Mouse (Mus musculus) liver (tissue): ENCODE measurements around the gene Atp10a.

Experiments used
- DNase-seq: peaks from one replicate; pipeline ENCODE4 v3.0.0-alpha.2; 2020; ENCODE audit warnings: mixed read lengths

Gene Atp10a

DNA sequence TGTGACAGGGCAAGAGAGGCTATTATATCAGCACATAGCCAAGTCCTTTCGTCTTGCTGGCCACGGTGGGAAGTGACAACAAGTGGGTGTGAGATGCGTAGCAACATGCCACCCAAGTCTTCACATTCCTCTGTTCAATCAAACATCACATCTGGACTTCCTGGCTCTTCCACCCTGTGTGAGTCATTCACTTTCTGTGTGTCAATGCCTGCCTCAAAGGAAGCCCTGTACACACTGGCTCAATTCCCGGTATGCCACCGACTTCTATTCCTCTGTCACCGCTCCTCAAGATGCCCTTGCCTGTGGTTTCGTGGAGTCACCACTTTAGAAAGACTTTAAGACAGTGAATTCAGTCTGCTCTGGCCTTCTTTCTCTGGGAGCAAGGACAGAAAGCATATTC, 144.9 kb downstream of the Atp10a start:
- DNase-seq = no peak

DNA sequence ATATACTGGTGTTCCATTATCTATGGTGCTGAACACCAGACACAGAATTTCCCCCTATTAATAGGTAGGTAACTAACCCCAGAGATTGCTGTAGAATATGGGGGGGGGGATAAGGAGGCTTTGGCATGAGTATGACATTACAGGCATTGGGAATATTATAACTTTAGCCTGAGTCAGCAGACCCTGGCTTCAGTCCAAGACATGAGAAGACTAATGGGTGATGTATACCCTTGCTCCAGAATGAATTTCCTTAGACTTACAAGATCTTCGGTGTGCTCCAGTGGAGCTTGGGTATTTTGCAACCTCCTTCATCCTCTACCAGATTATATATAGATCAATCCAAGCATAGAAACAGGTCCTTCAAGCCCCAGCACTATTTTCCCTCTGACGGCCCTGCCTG, 145.8 kb downstream of the Atp10a start:
- no peak for DNase-seq

DNA sequence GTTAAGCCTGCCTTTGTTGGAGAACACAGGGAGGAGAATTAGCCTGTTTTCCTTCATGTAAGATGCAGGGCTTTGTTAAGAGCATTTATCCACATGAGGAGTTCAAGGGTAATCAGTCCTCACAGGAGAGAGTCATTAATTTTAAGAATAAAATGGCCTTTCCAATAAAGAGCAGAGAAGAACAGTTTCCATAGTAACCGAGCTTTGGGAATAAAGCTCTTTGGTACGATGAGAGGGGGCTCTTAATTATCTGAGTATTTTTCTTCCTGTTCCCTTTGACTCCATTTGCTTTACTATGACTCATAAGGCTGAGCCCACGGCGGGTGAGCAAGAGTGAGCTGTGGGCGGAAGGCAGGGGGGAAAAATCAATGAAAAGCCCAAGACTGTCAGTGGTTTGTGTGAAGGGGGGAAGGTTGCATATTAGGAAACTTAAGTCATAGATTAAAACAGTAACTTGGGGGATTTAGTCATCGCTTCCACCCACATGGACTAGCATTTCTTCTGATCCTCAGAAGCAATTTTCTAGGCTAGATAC, 166.2 kb downstream of the Atp10a start:
- DNase-seq = no peak

DNA sequence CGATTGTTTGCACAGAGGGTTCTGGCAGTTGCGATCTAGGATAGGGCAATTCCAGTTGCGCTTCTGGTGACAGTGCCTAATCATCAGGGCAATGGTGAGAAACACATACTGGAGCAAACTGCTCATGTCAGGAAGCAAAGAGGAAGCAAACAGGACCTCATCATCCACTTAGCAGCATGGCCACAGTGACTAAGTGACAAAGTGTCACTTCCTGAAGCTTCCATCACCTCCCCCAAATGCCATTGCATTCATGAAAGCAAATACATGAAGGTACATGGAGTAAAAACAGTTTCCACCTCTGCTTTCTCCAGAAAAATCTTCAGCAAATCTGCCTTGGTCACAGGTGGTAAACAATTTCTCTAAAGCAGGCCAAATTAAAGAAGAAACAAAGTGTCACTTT, 168.7 kb downstream of the Atp10a start:
- DNase-seq = no peak

DNA sequence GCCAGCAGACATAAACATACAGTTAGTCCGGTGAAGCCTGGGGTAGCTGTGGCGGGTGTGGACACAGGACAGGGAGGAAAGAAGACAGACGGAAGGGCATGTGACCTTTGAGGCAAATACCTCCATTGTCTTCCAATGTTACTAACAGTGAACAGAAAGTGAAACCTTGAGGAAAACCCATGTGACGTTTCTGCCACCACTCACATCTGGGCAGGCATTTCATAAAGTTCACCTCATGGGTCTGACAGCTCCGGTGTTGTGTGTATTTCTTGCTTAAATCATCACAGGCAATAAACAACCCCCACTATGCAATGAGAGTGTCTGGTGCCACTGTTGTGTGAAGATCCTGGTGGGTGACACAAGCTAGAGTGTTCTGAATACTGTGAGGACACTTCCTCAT, 173.1 kb downstream of the Atp10a start:
- no peak for DNase-seq

DNA sequence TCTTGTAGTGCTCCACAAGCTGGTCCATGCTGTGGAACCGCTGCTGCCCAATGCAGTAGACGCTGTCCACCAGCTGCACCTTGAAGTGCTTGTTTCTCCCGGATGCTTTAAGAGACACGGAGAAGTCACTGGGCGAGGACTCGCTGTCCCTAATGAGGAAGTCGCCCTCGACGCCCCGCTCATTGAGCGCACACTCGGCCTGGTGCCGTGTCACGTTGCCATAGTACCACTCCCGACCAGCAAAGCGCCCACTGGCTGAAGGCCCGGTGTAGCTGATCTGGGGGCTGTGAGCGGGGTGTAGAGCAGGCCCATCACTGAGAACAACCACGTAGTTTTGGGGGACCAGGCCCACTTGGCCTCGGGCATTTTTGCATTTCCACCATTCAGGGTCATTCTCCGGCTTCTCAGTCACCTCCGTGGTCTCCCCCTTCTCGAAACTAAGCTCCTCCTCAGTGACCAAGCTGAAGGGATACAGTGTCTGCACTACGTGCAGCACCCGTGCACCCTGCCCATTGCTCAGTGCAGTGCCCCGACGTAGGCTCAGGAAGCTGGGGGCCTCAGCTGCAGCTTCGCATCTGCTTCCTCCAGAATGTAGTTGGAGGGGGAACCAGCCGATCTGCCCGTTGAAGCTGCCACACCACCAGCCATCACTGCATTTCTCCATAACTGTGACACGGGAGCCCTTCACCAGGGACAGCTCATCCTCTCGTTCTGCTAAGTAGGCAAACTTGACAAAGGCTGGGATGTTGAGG, 181.1 kb downstream of the Atp10a start:
- DNase-seq = peak; percentile 3

DNA sequence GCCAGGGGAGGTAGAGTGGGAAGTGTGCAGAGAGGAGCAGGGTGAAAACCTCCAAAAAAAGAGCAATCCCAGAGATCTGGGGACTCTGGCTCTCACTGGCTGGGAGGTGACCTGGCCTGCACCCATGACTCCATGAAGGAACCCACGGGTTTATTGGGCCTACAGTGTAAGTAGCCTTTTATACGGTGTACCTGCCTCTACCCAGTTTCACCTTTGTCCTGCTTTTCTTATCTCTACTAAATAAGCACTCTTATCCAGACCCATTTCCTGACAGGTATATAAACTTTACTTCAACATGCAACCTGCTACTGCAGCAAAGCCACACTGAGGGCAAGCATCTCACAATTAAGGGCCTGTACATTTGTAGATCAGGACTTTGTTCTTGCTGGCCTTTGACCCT, 184.4 kb downstream of the Atp10a start:
- no peak for DNase-seq

DNA sequence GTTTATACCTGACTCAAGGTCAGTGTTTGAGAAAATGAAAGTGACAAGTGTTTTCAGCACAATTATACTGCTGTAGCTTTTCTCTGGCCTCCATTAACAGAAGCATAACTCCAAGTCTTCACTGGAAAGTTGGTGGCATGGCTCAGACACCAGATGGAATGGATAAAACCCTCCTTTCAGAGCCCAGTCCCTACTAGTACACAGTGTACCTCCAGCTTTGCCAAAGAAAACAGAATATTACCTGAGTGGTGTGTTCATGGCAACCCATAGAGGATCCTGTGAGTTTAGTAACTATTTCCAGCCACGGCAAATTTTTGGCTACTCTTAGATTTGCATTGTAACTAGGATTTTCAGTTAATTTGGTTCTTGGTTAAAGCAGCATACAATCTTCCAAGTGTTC, 185.1 kb downstream of the Atp10a start:
- DNase-seq = no peak

DNA sequence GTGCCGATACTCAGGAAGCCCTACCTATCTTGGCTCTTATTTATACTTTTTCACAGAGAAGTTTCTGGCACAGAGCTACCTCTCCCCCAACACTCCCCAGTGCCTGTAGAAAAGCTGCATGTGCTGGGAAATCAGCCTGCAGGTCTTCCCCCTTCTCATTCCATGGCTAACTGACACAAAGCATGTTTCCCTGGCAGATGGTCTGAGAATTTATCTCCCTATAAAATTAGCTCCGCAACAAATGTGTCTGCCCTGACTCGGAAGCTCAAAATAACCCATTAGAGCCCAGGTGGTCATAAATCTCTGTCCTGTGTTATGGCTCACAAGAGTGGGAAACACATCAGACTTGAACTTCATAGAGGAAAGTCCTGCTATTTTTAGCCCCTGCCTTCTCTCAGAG, 186.9 kb downstream of the Atp10a start:
- DNase-seq = no peak

DNA sequence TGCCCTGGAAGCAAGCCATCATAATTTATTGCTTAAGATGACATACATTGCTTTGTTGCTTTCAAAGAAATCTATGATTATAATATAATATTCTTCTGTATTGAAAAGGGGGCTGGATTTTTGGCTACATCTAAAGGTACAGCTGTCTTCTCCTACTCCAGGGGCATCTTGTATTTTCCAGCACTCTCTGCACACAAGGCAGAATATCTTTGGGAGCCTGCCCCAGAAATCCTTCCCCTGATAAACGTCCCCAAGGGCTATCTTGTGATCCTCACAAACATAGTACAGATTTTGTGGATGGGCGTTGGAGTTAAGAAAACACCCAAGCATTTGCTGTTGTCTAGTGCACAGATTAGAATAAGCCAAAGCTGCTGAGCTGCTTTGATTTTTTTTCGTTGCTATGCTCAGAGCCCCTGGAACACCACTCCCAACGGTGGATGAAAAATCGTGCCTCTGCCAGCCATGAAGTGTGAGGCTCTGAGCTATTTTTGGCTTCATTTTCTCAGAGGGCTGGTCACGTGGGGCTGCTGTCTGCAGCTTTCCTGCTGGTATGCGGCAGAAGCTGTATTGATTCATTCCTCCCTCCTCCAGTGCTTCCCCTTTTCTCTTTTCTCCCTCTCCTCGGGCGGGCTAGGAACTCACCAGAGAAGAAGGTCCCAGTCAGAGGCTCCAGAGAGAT, 187.9 kb downstream of the Atp10a start:
- DNase-seq = peak; percentile 57

DNA sequence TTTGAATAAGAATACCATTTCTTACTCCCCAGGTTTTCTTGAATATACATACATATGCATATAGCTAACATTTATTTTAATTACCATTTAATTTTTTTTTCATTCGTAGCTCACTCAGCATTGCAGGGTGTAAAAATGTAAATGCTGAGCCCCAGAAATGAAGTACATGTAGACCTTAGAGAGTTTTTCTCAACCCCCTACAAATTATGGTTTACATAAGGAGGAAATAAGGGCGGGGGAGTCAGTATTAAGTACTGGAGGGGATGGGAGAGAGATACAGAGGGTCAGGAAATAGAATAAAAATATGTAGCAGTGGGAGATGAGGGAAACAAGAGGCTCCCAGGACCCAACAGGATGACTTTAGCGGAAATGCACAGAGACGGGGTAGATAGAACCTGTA, 188.5 kb downstream of the Atp10a start:
- DNase-seq = no peak

DNA sequence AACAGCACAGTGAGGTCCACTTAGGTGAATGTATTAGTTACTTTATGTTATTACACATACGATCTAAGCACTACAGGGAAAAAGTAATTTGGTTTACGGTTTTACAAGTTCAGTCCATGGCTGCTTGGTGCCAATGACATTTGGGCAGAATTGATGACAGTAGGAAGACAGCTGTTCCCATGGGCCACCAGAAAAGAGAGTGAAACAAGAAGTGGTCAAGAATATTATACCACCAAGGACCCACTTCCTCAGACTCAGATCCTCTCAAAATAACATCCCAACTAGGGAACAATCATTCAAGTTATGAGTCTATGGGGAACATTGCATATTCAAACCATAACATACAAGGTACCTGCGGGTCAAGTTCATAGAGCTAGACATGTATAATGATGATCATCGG, 203.0 kb downstream of the Atp10a start:
- DNase-seq = no peak

DNA sequence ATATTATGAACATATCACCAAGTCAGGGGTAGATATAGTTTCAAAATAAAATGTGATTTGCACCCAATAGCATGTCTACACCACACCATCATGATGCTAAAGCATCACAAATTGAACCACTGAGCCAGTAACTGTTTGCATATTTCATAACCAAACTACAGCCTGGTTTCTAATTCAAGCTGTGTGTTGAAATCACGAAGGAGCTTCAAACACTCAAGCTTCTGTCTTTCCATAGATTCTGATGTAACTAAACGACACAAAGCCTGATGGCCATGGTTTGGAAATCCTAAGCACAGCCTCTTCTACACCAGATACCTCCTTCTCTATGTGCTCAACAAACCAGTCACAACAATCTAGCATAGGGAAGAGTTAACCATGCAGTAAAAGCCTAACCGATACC, 207.2 kb downstream of the Atp10a start:
- no peak for DNase-seq

DNA sequence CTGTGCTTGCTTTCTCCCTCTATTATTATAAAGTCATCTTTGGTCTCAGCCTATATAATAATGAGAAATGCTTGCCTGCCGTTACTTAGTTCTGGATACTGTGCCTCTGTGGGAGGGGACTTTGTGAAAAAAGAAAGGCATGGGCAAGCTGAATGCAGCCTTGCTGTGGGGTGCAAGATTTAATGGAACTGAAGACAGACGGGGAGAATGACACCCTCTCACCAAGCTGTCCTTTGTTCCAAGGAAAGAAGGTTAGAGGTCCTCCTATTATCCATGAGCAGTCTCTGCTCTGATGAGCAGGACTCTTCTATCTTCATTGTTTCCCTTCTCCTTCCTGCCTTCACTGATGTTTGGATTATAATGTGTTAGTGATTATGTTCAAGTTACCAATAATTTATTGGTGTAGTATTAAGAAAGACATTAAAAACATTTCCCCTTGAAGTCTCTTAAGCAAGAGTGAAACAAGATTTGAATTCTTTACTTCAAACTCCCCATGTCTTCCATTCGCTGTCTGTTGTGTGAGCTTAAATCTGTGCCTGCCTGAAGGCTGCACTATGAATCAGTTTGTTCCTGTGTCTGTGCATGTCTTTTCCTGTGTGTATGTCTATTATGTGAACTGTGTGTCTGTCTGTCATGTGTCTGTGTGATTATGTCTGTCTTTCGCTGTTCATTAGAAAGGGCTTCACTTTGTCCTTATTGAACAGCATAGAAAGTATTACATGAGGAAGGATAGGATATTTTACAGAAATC, 211.1 kb downstream of the Atp10a start:
- no peak for DNase-seq

DNA sequence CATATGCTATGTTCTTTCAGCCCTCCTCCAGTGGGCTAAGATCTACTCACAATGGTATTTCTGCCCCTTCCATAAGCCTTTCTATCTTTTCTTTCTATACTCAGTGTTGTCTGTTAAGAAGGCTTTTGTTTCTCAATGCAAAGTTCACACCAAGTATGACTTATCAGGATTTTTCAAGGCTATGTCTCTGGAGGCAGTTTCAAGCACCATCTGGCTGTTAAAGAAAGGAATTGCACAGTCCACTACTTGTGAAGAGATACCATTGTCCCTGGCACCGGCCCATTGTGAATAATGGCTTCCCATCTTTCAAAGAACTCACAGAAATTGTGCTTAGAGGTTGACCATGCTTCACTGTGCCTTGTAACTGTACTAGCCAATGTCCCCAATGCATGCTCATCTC, 214.7 kb downstream of the Atp10a start:
- no peak for DNase-seq

DNA sequence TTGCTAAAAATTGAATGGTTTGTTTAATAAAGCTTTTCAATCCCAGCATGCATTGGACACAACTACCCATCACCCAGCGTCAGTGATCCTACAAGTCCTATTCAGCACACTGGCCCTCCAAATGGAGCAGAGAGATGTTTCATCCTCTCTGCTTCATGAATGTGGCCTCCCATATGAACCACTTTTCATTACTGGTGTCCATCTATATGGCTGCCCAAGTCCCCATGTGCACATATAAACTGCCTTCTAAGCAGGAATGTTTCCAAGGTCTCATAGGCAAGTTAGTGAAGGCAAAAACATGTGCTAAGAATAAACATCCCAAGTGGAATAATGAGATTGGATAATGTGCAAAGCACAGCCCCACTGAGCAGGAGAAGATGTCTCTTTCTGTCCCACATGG, 217.7 kb downstream of the Atp10a start:
- no peak for DNase-seq
